Mouse (Mus musculus) brain, adult 2 months (tissue): Measurements from ENCODE around the gene Ric3.
A peak's percentile ranks its signal among the peaks of the same experiment; 100 is the strongest.

ENCODE experiments used
- DNase-seq: peaks from one replicate; pipeline ENCODE4 v3.0.0; 2011; ENCODE audit warnings: low read depth, low spot score

The Ric3 gene

DNA sequence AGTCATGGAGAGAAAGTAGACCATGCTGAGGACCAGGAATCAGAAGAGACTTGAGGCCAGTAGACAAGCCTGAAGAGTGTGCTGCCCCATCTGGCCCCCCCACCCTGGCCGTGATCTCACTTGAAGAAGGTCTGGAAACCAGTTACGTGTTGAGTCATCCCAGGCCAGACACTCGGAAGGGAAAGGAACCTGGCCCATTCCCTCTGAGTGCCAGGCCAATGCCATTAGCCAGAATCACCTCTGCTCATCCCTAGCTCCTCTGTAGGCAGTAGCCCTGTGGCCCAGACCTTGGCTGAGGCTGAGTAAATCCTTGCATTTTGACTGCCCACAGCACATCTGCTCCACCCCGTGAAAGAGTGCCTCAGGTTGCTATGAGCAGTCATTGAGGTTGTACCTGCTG lies 81.2 kb downstream of the Ric3 start:
- DNase-seq = peak; percentile 33

GRCm38 (mm10) chr7:109000315-109000954 lies 82.7 kb downstream of the Ric3 start:
- peak; percentile 87 for DNase-seq

DNA sequence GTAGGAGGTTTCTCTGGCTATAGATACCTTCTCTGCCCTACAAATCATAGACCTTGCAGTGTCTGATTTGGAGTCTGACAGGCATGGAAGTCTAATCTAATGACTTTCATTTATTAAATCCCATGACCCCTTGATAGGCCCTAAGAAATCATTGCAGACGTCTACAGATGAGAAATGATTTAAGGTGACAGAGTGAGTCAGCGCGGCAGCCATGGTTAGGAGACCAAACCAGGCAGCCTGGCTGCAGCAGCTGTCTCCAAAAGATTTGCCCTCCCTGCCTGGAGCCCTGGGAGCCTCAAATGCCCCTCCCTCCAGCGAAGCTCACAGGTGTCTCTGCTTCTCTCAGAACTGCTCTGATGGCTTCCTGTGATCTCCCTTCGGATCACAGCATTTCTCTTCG lies 87.0 kb downstream of the Ric3 start:
- no peak for DNase-seq

DNA sequence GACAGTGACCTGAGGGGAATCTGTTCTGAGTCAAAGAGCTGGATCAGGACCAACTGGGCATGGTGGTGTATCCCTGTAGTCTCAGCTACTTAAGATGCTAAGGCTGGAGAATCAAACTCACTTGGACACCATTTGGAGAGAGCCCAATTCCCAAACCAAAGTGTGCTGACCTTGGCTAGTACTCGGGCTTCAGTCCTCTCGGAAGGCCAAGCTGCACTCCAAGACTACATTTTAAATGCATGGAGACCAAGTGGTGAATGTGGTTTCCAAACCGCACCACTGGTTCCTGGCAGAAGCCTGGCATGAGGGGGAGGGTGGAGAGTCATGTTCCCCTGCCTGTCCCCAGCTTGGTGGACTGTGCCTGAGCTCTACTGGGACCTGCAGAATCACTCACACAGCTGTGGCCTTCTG lies 89.2 kb downstream of the Ric3 start:
- no peak for DNase-seq

DNA sequence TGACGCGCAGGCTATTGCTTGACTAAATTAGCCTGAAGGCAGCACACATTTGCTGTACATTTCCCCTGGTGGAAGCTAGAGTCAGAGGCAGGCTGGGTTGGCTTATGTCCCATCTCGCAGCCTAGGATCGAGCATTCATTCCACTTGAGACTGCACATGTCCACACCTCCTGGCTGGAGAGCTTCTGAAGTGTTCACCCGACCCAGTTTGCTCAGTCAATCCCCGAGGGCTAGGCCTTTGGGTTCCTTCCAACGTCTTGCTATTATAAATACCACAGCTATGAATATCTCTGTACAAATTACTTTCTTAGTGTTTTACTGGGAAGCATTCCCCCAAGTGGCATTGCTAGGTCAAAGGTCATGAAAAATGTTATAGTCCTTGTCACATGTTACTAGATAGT lies 89.9 kb downstream of the Ric3 start:
- peak; percentile 45 for DNase-seq

GRCm38 (mm10) chr7:108991207-108991606 lies 91.9 kb downstream of the Ric3 start:
- DNase-seq = peak; percentile 90

- DNase-seq = no peak
Observed at GRCm38 (mm10) chr7:108985934-108986708, 97.0 kb downstream of the Ric3 start.
